Mouse (Mus musculus) kidney, postnatal 10 days (tissue): Measurements from ENCODE around the gene Odf3b.

Experiments used
- DNase-seq: peaks from one replicate; pipeline ENCODE4 v3.0.0; 2021; ENCODE audit warnings: mixed read lengths

The Odf3b gene

DNA sequence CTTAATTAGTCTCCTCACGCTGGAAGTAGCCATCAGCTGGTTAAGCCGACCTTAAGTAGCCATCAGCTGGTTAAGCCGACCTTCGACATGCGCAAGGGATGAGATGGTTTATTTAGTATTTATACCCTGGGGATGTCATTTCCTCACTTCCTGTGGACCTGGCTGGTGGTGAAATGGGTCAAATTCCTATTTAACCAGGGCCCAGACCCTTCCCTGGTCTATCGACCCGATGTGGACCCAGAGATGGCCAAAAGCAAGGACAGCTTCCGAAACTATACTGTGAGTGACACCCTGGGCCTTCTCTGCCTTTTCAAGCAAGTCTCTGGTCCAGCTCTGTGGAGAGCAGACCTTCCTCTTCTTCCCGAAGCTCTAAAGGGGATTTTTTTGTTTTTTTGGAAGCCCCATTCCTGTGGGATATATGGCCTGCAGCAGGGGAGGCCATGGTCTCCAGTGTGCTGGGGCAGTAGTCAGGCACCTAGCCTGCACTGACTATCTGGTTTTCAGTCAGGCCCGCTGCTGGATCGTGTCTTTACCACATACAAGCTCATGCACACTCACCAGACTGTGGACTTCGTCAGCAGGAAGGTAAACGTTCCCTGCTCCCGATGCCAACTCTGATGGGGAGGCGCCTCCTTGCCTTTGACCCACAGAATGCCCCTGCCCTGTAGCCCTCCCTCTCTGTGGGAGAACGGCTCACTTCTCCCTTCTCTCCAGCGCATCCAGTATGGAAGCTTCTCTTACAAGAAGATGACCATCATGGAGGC, 44.1 kb downstream of the Odf3b start:
- peak; percentile 21 for DNase-seq

DNA sequence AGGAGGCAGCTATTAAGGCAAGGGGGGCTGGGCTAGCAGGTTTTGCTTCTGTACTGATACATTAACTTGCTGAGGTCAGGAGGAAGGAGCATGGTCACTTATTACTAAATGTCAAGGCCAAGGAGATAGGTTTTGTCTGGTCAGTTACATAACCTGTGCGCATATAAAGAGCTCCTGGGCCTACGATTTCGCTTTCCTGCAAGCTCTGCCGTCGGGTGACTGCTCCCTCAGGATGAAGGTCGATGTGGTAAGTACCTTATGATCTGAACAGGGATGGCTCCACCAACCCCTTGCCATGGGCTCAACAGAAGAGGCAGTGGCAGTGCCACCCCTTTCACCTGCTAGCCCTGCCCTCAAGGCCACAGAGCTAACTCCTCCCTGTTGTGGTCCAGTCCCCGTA, 44.8 kb downstream of the Odf3b start, which contains the start of gene Miox:
Gene Miox, plus strand, starts transcription at position 128 of the 400 bp plus-strand sequence.
- peak; percentile 58 for DNase-seq
